8 mouse cellular contexts compared by ENCODE assay signal in the genomic region with DNA sequence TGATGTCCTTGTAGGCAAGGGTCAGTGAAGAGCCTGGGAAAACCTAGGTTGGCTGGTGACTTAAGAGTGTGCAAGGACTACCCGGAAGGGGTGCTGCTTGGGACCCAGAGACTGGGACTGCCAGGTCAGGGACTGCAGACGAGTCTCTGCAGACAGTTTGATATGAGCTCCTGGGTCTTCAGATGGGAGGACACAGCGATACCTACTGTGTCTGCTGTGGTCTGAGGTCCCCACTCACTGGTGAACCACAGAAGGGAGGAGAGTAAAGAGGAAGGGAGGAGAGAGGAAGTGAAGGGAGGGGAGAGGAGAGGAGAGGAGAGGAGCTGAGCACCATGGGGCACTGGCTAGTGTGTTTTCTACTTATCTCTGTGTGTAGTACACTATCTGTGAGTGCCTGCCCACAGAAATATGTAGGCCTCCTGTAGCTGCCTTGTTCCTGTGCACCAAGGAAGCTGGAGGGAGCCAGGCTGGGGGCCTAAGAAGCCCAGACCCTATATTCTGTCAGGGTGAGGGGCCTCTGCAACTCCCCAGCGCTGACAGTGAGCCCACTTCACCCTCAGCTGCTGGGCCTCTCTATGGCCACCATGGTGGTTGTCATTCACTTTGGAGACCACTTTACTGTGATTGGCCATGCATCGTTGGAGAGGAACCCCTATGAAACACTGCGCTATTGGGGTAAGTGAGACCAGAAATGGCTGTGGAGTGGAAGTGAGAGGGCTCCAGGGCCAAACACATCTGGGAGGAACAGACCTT. TPM values are rescaled to one million over a fixed set of nuclear protein-coding genes. Genes with fewer than 3 reads are reported as not detected.
DNase-seq lines count a peak whose midpoint lies in the region; ATAC-seq and TF ChIP-seq lines count a peak whose summit lies in the region.

No protein-coding gene starts in this region.

- H3K27me3 ChIP-seq in liver, embryonic 14.5 days (ENCODE audit: control insufficient read depth, insufficient read depth, low read length): no peaks in the 10 kb centered on the region
- no peaks in the 10 kb centered on the region for H3K27me3 ChIP-seq in midbrain, embryonic 13.5 days

- H3K4me1 ChIP-seq in lung, adult 2 months (ENCODE audit: control insufficient read depth, insufficient read depth, low read length): peaks cover 23% of the 10 kb centered on the region
- H3K4me1 ChIP-seq in liver, embryonic 14.5 days (replicated peaks; ENCODE audit: control insufficient read depth in 2 of 2, insufficient read depth in 2 of 2, low read length in 1 of 2): peaks cover 23 to 46% of the 10 kb centered on the region in 2 experiments
- H3K4me1 ChIP-seq in midbrain, embryonic 13.5 days (replicated peaks): peaks cover 10% of the 10 kb centered on the region; the same call in 1 of the 2 replicates

- peak overlapping the region; percentile 100 for H3K9ac ChIP-seq in liver, embryonic 14.5 days (replicated peaks)
- no peak overlapping the region for H3K9ac ChIP-seq in midbrain, embryonic 13.5 days (replicated peaks)

- H3K9me3 ChIP-seq in liver, embryonic 14.5 days (ENCODE audit: control insufficient read depth, low read length): no peaks in the 10 kb centered on the region
- no peaks in the 10 kb centered on the region for H3K9me3 ChIP-seq in midbrain, embryonic 13.5 days

- TF ChIP-seq CTCF in lung, adult 2 months (IDR thresholded peaks at IDR 0.05; ENCODE audit: insufficient read depth, low read length): no peak
- TF ChIP-seq CTCF in liver, embryonic 14.5 days (IDR thresholded peaks at IDR 0.05; ENCODE audit: low read depth): no peak; the same call in 1 of the 2 replicates

- peak; percentile 20; the same call in 1 of the 2 replicates for TF ChIP-seq POLR2A in lung, adult 2 months (IDR thresholded peaks at IDR 0.05; ENCODE audit: borderline replicate concordance, extremely low read depth, low read depth, low read length)

- H3K36me3 ChIP-seq in liver, embryonic 14.5 days (replicated peaks; ENCODE audit: control insufficient read depth, insufficient read depth, low read depth): peaks cover 15% of the 10 kb centered on the region
- H3K36me3 ChIP-seq in midbrain, embryonic 13.5 days: no peaks in the 10 kb centered on the region

- H3K4me3 ChIP-seq in lung, adult 2 months (replicated peaks; ENCODE audit: extremely low read depth, low read depth, low read length): peak overlapping the region; percentile 34
- H3K4me3 ChIP-seq in liver, embryonic 14.5 days (ENCODE audit: insufficient read depth in 1 of 2, low read depth in 2 of 2, low read length in 2 of 2): peak overlapping the region; percentile 87 to 94
- H3K4me3 ChIP-seq in midbrain, embryonic 13.5 days (replicated peaks): no peak overlapping the region

- no peak for DNase-seq in lung, adult 2 months
- no peak for DNase-seq in lung, postnatal 4 days
- peak; percentile 63 for DNase-seq in c-Kit-negative CD71-positive TER-119-positive erythroid progenitor cells, embryonic 14.5 days (ENCODE audit: low read depth, low spot score)
- DNase-seq in liver, embryonic 14.5 days (ENCODE audit: low read depth in 3 of 3, low spot score in 3 of 3): peak; percentile 67 to 70 (median 68)
- peak; percentile 65 for DNase-seq in thymus, postnatal 0 days (ENCODE audit: low spot score)
- DNase-seq in urinary bladder, adult 18-20 months (ENCODE audit: low spot score in 2 of 2): no peak
- no peak for DNase-seq in layer of hippocampus, adult 9-10 months (ENCODE audit: low spot score)

- 74% methylated on average over 6 of the region's 6 CpGs for WGBS in lung, adult 2 months
- WGBS in liver, embryonic 14.5 days (ENCODE audit: insufficient replicate concordance): 6% methylated on average over 6 of the region's 6 CpGs
- 82% methylated on average over 6 of the region's 6 CpGs for WGBS in midbrain, embryonic 13.5 days

- peak; percentile 70 for ATAC-seq in liver, embryonic 14.5 days (ENCODE audit: insufficient read depth)
- ATAC-seq in midbrain, embryonic 13.5 days: no peak

- peak overlapping the region; percentile 99 for H3K4me2 ChIP-seq in liver, embryonic 14.5 days (ENCODE audit: low read depth)
- H3K4me2 ChIP-seq in midbrain, embryonic 13.5 days (replicated peaks): no peak overlapping the region

- TF ChIP-seq EP300 in liver, embryonic 14.5 days (IDR thresholded peaks at IDR 0.05; ENCODE audit: low read depth): peak; percentile 54

- peak overlapping the region; percentile 100 for H3K27ac ChIP-seq in liver, embryonic 14.5 days
- H3K27ac ChIP-seq in midbrain, embryonic 13.5 days: no peak overlapping the region

RNA-seq across cellular contexts. Expression of a gene that starts 0.7 kb away (rescaled TPM):
- polyA plus RNA-seq in lung, adult 2 months (2012; rRNA removed): 7.7 and 11.5 TPM in 2 replicates
- polyA plus RNA-seq in liver, embryonic 14.5 days (2012; rRNA removed): 40.7 and 47.7 TPM in 2 replicates
- 78.4 and 87.9 TPM in 2 replicates for polyA plus RNA-seq in liver, embryonic 14.5 days (2014; fragmentation: Nextera tagmentation; extraction: Ambion mirVana)
- polyA plus RNA-seq in thymus, postnatal 0 days (2015; fragmentation: Nextera tagmentation; extraction: Ambion mirVana): 44.5 and 58.2 TPM in 2 replicates
- 0.50 and 0.72 TPM in 2 replicates for polyA plus RNA-seq in midbrain, embryonic 13.5 days (2015; fragmentation: Nextera tagmentation; extraction: Ambion mirVana)

RNA-seq across cellular contexts. Expression of a gene that starts 36.5 kb away (rescaled TPM):
- polyA plus RNA-seq in lung, adult 2 months (2012; rRNA removed): 0.96 and 1.2 TPM in 2 replicates
- 0.30 and 0.44 TPM in 2 replicates for polyA plus RNA-seq in liver, embryonic 14.5 days (2012; rRNA removed)
- 0.19 and 0.36 TPM in 2 replicates for polyA plus RNA-seq in liver, embryonic 14.5 days (2014; fragmentation: Nextera tagmentation; extraction: Ambion mirVana)
- polyA plus RNA-seq in thymus, postnatal 0 days (2015; fragmentation: Nextera tagmentation; extraction: Ambion mirVana): 2.9 and 3.1 TPM in 2 replicates
- 0.35 and 0.50 TPM in 2 replicates for polyA plus RNA-seq in midbrain, embryonic 13.5 days (2015; fragmentation: Nextera tagmentation; extraction: Ambion mirVana)

RNA-seq across cellular contexts. Expression of a gene that starts 47.0 kb away (rescaled TPM):
- polyA plus RNA-seq in lung, adult 2 months (2012; rRNA removed): 575 and 614 TPM in 2 replicates
- polyA plus RNA-seq in liver, embryonic 14.5 days (2012; rRNA removed): 48.0 and 56.2 TPM in 2 replicates
- polyA plus RNA-seq in liver, embryonic 14.5 days (2014; fragmentation: Nextera tagmentation; extraction: Ambion mirVana): 120 and 129 TPM in 2 replicates
- polyA plus RNA-seq in thymus, postnatal 0 days (2015; fragmentation: Nextera tagmentation; extraction: Ambion mirVana): 228 and 233 TPM in 2 replicates
- polyA plus RNA-seq in midbrain, embryonic 13.5 days (2015; fragmentation: Nextera tagmentation; extraction: Ambion mirVana): 248 and 257 TPM in 2 replicates

Comparison
In these comparisons a context has a peak if more than half of its experiments do, and no peak if none do; other contexts are left out.
1. DNase-seq: peak in c-Kit-negative CD71-positive TER-119-positive erythroid progenitor cells, embryonic 14.5 days (single experiment), liver, embryonic 14.5 days (3 of 3) and thymus, postnatal 0 days (single experiment); none in lung, adult 2 months (single experiment), lung, postnatal 4 days (0 of 2), urinary bladder, adult 18-20 months (0 of 2) and layer of hippocampus, adult 9-10 months (single experiment).